Mouse (Mus musculus) cortical plate, adult 2 months (tissue): Measurements from ENCODE around the gene Dennd2c. TPM values are rescaled to one million over a fixed set of nuclear protein-coding genes. Genes with fewer than 3 reads are reported as not detected.
"Not testable (repeated sequence)": the region's sequence is repeated elsewhere in the genome, so short reads cannot be mapped to it uniquely, and the experiment has no call there.

Source experiments
- H3K27ac ChIP-seq: fragments of 200-500 bp; 2 replicates; pipeline ENCODE4 v1.5.1; 2012; ENCODE audit warnings: low read length, control low read depth, inconsistent platforms; ENCODE audit not compliant: insufficient read depth
- H3K4me1 ChIP-seq: fragments of 200-500 bp; 2 replicates; pipeline ENCODE4 v1.6.1; 2011; ENCODE audit warnings: low read length; ENCODE audit not compliant: control insufficient read depth, insufficient read depth
- H3K4me3 ChIP-seq: fragments of 200-500 bp; 2 replicates; pipeline ENCODE4 v1.5.1; 2011; ENCODE audit warnings: mild to moderate bottlenecking, low read length, control low read depth; ENCODE audit not compliant: insufficient read depth
- CTCF ChIP-seq: fragments of 200-500 bp; IDR thresholded peaks from 2 replicates; pipeline ENCODE4 v1.5.1; 2011; ENCODE audit warnings: mild to moderate bottlenecking, control low read depth, low read length; ENCODE audit not compliant: insufficient read depth; ENCODE audit errors: extremely low read depth
- POLR2A ChIP-seq: fragments of 200-500 bp; IDR thresholded peaks from 2 replicates; pipeline ENCODE4 v1.6.1; 2011; ENCODE audit warnings: mild to moderate bottlenecking, low read length, control low read depth; ENCODE audit not compliant: insufficient read depth; ENCODE audit errors: extremely low read depth
- polyA plus RNA-seq: library from polyadenylated mRNA; depleted of rRNA; stranded (reverse); fragments of >200 nt; gene quantifications from 2 replicates; pipeline ENCODE4 v1.2.3, GENCODE M21; 2012

Dennd2c gene
- polyA plus RNA-seq, 1 experiment, result 0.33 TPM

DNA sequence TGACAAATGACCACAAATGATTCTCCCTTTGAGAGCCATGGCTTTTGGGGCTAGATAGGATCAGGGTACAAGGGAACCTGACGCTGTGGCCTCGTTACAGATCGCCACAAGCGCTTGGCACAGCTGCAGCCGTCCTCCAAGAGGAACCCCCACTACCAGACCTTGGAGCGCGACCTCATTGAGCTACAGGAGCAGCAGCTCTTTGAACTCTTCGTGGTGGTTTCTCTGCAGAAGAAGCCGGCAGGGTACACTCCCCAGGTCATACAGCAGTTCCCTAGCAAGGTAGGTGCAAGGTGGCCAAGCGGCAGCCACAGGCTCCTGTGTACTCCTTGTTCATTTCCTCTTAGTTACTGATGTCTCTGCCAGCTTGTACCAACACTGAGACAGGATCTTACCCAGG is 46.5 kb downstream of the Dennd2c start:
- Histone ChIP-seq H3K4me1 (no peaks in the 10 kb centered on the region), H3K4me3 (no peak overlapping the region), H3K27ac (no peak overlapping the region)
- no peak for TF ChIP-seq POLR2A
- no peak for TF ChIP-seq CTCF

DNA sequence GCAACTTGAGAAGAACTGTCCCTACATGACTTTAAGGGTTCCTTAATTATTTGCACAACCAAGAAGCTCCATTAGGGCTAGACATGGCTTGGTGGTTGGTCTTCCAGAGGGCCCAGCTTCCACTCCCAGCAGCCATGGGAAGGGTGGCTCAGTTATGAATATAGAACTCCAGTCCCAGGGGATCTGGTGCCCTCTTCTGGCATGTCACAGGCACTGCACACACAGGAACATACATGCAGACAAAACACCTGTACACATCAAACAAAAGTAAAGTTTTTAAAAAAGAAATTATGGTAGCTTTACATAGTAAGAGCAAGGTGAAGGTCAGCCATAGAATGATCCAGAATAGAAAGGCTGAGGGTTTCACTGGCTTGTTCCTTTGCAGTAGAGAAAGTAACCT is 51.4 kb downstream of the Dennd2c start:
- H3K4me1 ChIP-seq, result no peaks in the 10 kb centered on the region
- H3K27ac ChIP-seq, result no peak overlapping the region
- H3K4me3 ChIP-seq, result no peak overlapping the region
- no peak for TF ChIP-seq POLR2A
- TF ChIP-seq CTCF, result 0 out of 2 replicates have a peak, but pooled peaks have one; percentile 11

DNA sequence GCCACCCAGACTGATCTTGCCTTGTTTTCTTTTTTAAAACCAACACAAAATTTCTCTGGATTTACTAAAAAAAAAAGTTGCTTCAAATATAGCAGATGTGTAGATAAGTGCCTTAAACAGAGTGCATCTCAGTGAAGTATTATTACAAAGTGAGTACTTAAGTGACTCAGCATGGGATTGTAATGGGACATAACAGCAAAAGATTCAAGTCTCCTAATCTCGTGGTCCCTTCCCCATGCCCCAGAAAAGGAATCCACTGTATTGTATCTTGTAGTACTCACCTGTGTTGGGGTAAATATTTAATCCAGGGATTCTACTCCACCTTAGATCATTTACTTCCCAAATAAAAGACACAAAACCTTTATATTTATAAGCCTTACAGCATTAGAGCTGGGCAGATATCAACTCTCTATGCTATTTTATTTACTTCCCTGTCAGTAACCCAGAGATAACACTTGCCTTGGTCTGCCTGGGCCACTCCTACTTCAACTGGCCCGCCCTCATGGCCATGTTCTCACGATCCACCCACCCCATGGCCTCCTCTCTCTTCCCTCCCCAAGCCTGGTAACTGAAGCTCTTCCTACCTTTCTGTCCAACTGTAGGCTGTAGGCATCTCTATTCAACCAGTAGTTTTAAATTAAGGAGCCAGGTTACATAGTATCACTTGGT is 57.0 kb downstream of the Dennd2c start:
- H3K4me1 ChIP-seq, result no peaks in the 10 kb centered on the region
- no peak overlapping the region for H3K27ac ChIP-seq
- TF ChIP-seq CTCF (no peak), POLR2A (no peak)
- H3K4me3 ChIP-seq, result no peak overlapping the region

DNA sequence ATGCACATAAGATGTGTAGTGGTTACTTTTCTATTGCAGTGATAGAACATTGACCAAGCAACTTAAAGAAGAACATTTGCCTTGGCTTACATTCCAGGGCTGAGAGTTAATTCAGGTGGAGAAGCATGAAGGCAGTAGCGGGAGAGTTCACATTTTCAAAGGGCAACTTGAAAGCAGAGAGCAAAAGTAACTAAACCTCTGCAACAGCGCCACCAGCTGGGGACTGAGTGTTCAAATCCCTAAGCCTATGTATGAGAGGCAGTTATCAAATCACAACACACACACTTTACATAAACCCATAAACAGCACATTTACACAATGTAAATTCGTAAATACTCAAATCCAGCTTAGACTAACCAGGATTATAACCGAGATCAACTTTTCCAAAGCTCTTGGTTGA is 67.4 kb downstream of the Dennd2c start:
- no peak for TF ChIP-seq POLR2A
- TF ChIP-seq CTCF, result peak; percentile 88
- Histone ChIP-seq H3K4me1 (peaks cover 4% of the 10 kb centered on the region; the same call in 1 of the 2 replicates), H3K27ac (no peak overlapping the region), H3K4me3 (no peak overlapping the region)

DNA sequence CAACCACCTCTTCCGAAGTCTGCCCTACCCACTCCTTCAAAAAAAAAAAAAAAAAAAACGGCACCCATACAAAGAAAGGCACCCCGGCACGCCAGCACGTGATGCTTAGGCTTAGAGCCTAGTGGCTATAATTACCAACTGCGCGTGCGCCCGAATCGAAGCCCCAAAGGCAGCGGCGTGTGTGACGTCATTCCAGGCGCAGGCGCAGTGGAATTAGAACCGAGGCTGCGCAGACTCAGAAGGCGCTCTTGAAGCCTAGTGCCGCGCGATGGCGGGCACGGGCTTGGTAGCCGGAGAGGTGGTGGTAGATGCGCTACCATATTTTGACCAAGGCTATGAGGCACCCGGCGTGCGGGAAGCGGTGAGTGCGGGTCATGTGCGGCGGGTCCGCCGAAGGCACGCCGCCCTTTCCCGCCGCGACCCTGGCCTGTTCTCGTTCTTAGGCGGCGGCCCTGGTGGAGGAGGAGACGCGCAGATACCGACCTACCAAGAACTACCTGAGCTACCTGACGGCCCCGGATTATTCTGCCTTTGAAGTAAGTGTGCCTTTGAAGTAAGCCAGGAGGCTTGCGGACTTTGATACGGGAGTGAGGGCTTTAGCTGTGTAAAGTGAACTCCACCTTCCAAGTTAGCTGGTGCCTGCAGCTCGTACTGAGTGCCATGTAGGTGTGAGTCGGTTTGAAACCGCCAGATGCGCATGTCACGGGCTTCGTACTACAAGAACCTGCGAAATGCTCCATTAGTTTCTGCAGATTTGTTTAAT is 69.3 kb downstream of the Dennd2c start, which contains the start of gene Bcas2:
Gene Bcas2 (plus strand): TSS at position 151 of the 763 bp plus-strand sequence.
- Histone ChIP-seq H3K27ac (0 out of 2 replicates have a peak within 1 kb of the TSS, but pooled peaks have one; percentile 5), H3K4me1 (peaks cover 4% of the 10 kb centered on the region; the same call in 1 of the 2 replicates), H3K4me3 (peak within 1 kb of the TSS; percentile 82)
- TF ChIP-seq POLR2A, result peak; percentile 93
- no peak for TF ChIP-seq CTCF

DNA sequence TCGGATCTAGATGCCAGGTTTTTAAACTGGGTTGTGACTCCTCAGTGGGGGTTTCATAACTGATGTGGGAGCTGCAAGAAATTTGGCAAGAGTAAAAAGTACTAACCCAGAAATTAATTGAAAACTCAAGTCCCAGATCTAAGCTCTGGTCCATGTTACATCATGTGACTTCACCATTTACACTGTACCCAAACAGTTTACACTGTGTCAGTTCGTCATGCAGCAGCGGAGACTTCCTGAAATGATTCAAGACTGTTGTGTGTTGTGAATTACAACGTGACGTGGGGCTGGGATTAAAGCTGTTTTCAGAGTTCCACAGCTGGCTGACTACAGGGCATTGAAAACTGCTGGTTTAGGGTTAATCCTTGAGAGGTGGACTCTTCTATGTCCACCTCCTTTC is 70.2 kb downstream of the Dennd2c start:
- H3K27ac ChIP-seq, result no peak overlapping the region
- peak overlapping the region; percentile 82; the same call in 1 of the 2 replicates for H3K4me3 ChIP-seq
- peaks cover 4% of the 10 kb centered on the region; the same call in 1 of the 2 replicates for H3K4me1 ChIP-seq
- TF ChIP-seq CTCF (no peak), POLR2A (no peak)

DNA sequence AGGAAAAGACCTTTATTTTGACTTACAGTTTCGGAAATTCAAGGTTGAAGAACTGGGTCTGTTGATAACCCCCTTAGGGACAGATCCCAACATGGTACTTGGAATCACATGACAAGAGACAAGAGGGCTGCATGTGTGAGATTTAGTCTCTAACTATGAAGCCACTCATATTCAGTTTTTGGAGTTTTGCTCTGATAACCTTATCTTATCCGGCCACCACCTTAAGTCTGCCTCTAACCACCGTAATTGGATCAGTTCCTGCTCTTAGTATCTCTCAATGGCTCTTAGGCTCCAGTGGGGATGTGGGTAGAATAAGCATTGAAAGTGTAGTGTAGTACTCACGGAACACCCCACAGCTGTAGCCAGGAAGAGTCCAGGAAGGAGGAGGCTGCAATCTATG is 74.3 kb downstream of the Dennd2c start:
- Histone ChIP-seq H3K4me1 (peaks cover 4% of the 10 kb centered on the region; the same call in 1 of the 2 replicates), H3K27ac (no peak overlapping the region), H3K4me3 (no peak overlapping the region)
- TF ChIP-seq CTCF (no peak), POLR2A (no peak)

DNA sequence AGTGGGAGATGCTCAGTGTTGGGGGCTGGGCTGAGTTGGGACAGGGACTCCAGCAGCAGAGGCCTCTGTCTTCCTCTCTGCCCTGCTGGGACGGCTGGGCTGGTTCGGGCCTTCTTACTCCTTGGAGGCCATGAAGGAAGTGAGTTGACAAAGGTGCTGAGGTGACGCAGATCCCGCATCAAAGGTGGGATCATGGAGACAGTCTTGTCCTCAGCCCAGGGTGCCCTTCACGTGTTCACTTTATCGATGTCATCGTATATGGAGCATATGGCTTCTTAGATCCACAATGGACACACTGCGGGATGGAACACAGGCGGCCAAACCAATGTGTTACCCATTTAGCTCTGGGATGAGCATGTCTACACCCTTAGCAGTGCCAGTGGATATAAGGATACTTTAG is 77.1 kb downstream of the Dennd2c start:
- no peak overlapping the region for H3K27ac ChIP-seq
- no peak for TF ChIP-seq POLR2A
- H3K4me1 ChIP-seq, result no peaks in the 10 kb centered on the region
- no peak overlapping the region for H3K4me3 ChIP-seq

DNA sequence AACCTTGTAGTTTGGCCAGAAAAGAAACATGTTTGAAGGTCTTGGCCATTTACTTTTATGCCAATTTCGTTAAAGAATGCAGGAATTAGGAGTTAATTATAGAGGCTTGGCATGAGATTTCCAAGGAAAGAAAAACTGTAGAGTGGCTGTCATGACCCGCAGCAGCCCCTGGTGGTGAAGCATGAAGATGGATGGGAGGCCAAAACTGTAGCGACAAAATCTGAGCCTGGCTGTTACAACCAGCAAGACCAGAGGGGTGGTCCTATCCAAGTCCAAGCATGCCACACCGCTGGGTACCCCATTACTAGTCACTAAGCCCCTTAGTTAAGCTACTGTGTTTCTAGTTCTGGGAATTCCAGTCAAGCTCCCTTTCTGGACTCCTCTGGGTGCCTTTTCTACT is 78.8 kb downstream of the Dennd2c start:
- TF ChIP-seq POLR2A (no peak), CTCF (no peak)
- no peak overlapping the region for H3K4me3 ChIP-seq
- H3K4me1 ChIP-seq, result no peaks in the 10 kb centered on the region
- H3K27ac ChIP-seq, result no peak overlapping the region

DNA sequence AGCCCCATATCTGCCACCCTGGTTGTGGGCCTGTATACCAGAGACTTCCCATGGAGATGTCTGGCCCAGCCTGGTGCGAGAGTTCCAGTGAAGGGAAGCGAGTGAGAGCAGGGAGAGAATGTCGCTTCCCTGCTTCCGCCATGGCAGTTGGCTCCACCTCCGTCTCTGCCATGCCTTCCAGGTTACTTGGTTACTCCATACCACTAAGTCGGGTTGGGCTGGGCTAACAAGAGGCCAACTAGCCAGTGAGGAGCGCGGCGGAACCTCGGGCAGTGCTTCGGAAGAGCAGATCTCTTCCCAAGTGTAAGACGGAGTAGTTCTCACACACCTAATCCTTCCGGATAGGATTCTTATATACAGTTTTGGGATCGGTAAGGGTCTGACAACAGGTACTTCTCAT is 80.4 kb downstream of the Dennd2c start:
- Histone ChIP-seq H3K4me3 (no peak overlapping the region), H3K4me1 (no peaks in the 10 kb centered on the region), H3K27ac (no peak overlapping the region)
- TF ChIP-seq CTCF, result no peak
- TF ChIP-seq POLR2A, result no peak

DNA sequence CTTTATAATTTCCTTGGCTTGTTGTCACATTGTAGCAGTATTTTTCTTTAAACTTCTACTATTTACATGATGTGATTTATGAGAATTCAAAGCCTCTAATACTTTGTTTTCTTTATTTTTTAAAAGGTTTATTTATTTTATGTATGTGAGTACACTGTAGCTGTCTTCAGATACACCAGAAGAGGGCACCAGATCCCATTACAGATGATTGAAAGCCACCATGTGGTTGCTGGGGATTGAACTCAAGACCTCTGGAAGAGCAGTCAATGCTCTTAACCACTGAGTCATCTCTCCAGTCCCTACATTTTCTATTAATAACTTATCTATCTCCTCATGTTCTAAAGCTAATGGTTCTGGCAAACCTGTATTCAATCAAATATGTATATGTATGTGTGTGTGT is 82.1 kb downstream of the Dennd2c start:
- H3K4me3 ChIP-seq, H3K4me1 ChIP-seq, H3K27ac ChIP-seq: not testable (repeated sequence)
